Mouse (Mus musculus): ENCODE measurements around the gene Slc35g1. TPM values are rescaled to one million over a fixed set of nuclear protein-coding genes. Genes with fewer than 3 reads are reported as not detected.

Slc35g1 gene
- total and polyA plus RNA-seq, 3 experiments, result 14.6 to 38.2 (median 21.7) TPM

DNA sequence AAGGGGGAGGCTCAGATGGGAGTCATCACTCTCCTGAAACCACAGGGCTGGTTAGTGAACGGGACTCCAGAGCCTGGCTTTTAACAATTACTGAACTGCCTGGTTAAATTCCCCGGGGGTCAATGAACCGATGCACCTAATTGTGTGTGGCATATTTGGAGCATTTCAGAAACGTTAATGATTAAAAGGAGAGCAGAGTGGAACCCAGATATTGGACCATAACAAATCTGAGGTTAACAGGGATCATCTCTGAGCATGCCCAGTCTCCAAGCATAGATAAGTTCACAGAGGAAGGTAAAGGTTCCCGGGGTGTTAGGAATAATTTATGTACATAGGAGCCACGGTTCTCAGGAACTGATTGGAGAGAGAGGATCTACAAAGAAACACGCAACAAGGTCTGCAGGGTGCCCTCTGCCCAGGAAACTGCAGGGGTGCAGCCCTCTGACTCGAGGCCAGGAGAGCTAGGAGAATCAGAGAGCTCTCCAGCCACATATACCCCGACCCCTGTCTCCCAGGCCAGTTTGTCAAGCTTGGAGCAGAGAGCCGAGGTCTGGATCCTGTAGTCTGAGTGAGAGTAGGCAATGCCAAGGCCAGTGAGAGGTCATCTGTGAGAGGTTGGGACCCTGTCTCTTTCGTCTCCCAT, 23.2 kb upstream of the Slc35g1 start:
- dilution Hi-C loops (cut with MboI; ENCODE audit: extremely low pct_ligation_motif_present, extremely low pct_unique_long_range_greater_than_20kb, low sequenced_read_pairs), result no loop called here
- Histone ChIP-seq H3K27ac (ENCODE audit: insufficient read depth, low read depth) (no peak overlapping the region), H3K27me3 (replicated peaks) (no peaks in the 10 kb centered on the region), H3K79me2 (replicated peaks; ENCODE audit: control insufficient read depth, extremely low read depth, insufficient read depth, poor library complexity, severe bottlenecking) (no peaks in the 10 kb centered on the region), H3K4me2 (ENCODE audit: insufficient read depth, low read depth, poor library complexity, severe bottlenecking) (no peak overlapping the region), H3K4me1 (ENCODE audit: control insufficient read depth in 1 of 2, insufficient read depth in 2 of 2) (no peaks in the 10 kb centered on the region), H3K36me3 (replicated peaks in 1 of 2; ENCODE audit: control insufficient read depth in 1 of 2, insufficient read depth in 1 of 2, low read length in 1 of 2) (no peaks in the 10 kb centered on the region), H3K4me3 (replicated peaks in 1 of 3; ENCODE audit: low read depth in 2 of 3, low read length in 2 of 3, poor library complexity in 1 of 3) (no peak overlapping the region), H3K9me3 (replicated peaks; ENCODE audit: low read length) (peaks cover 2% of the 10 kb centered on the region), H3K9ac (ENCODE audit: insufficient read depth, low read depth) (no peak overlapping the region)
- TF ChIP-seq GABPA (IDR thresholded peaks at IDR 0.05; ENCODE audit: insufficient replicate concordance, low read depth, low read length), result no peak
- TF ChIP-seq JUN (IDR thresholded peaks at IDR 0.05; ENCODE audit: insufficient read depth, low read depth, low read length), result no peak
- no peak for TF ChIP-seq USF2 (conservative IDR thresholded peaks at IDR 0.05; ENCODE audit: low read depth, low read length)
- TF ChIP-seq POLR2A (IDR thresholded peaks at IDR 0.05; ENCODE audit: low read depth, low read length), result no peak
- TF ChIP-seq SIN3A (IDR thresholded peaks at IDR 0.05; ENCODE audit: low read length), result no peak
- TF ChIP-seq MXI1 (IDR thresholded peaks at IDR 0.05; ENCODE audit: low read depth, low read length), result no peak
- TF ChIP-seq IRF4 (IDR thresholded peaks at IDR 0.05; ENCODE audit: low read depth, low read length), result no peak
- no peak for TF ChIP-seq CHD1 (IDR thresholded peaks at IDR 0.05; ENCODE audit: low read depth, low read length)
- TF ChIP-seq TBP (conservative IDR thresholded peaks at IDR 0.05; ENCODE audit: low read depth, low read length), result no peak
- no peak for TF ChIP-seq EP300 (IDR thresholded peaks at IDR 0.05; ENCODE audit: low read length)
- TF ChIP-seq ZKSCAN1 (IDR thresholded peaks at IDR 0.05; ENCODE audit: borderline replicate concordance, low read depth, low read length), result no peak
- no peak for TF ChIP-seq KAT2A (IDR thresholded peaks at IDR 0.05; ENCODE audit: insufficient replicate concordance, low read length)
- no peak for TF ChIP-seq HCFC1 (IDR thresholded peaks at IDR 0.05; ENCODE audit: low read depth, low read length)
- no peak for TF ChIP-seq MEF2A (IDR thresholded peaks at IDR 0.05; ENCODE audit: borderline replicate concordance, low read depth, low read length)
- TF ChIP-seq MYC (IDR thresholded peaks at IDR 0.05; ENCODE audit: low read depth, low read length), result no peak
- no peak for DNase-seq (ENCODE audit: extremely low read depth)
- in situ Hi-C loops (cut with MboI; ENCODE audit: low pct_ligation_motif_present, low pct_unique_long_range_greater_than_20kb, low sequenced_read_pairs), result no loop called here

DNA sequence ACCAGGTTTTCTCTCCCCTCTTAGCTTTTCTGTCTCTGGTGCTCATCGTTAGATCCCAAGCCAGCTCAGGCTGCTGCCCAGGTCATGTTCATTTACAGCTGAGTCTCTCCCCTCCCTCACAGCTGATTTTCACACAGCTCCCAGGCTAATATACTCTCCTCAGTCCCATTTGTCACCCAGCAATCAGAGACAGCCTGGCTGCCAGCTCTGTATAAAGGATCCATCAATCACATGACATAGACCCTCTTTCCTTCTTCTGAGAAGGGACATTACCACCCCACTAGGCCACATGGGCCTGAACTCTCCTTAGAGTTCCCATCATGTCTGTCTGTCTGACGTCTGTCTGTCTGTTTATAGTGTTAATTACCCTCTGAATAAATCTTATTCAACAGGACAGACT, 22.4 kb upstream of the Slc35g1 start:
- no peak overlapping the region for H3K27ac ChIP-seq (ENCODE audit: insufficient read depth, low read depth)
- H3K27me3 ChIP-seq (replicated peaks), result no peaks in the 10 kb centered on the region
- no peak for TF ChIP-seq MAFK (IDR thresholded peaks at IDR 0.05; ENCODE audit: insufficient replicate concordance, low read length)
- no peak for TF ChIP-seq ZNF384 (IDR thresholded peaks at IDR 0.05; ENCODE audit: low read depth, low read length)
- no peak for TF ChIP-seq E2F4 (IDR thresholded peaks at IDR 0.05; ENCODE audit: insufficient replicate concordance, low read depth, low read length)
- TF ChIP-seq HCFC1 (IDR thresholded peaks at IDR 0.05; ENCODE audit: low read depth, low read length), result no peak
- TF ChIP-seq MXI1 (IDR thresholded peaks at IDR 0.05; ENCODE audit: low read depth, low read length), result no peak
- TF ChIP-seq NELFE (IDR thresholded peaks at IDR 0.05; ENCODE audit: low read depth, low read length), result no peak
- TF ChIP-seq MEF2A (IDR thresholded peaks at IDR 0.05; ENCODE audit: borderline replicate concordance, low read depth, low read length), result no peak
- no peak for TF ChIP-seq MAX (IDR thresholded peaks at IDR 0.05; ENCODE audit: low read length)
- TF ChIP-seq ETS1 (conservative IDR thresholded peaks at IDR 0.05; ENCODE audit: low read depth, low read length), result no peak
- no peak for TF ChIP-seq EP300 (IDR thresholded peaks at IDR 0.05; ENCODE audit: low read length)
- TF ChIP-seq TCF12 (IDR thresholded peaks at IDR 0.05; ENCODE audit: low read depth, low read length), result no peak
- no peak for TF ChIP-seq MYC (IDR thresholded peaks at IDR 0.05; ENCODE audit: low read depth, low read length)
- no peak for TF ChIP-seq USF1 (IDR thresholded peaks at IDR 0.05; ENCODE audit: low read depth, low read length)
- no peak for TF ChIP-seq JUN (IDR thresholded peaks at IDR 0.05; ENCODE audit: insufficient read depth, low read depth, low read length)
- TF ChIP-seq GABPA (IDR thresholded peaks at IDR 0.05; ENCODE audit: insufficient replicate concordance, low read depth, low read length), result no peak
- TF ChIP-seq SIN3A (IDR thresholded peaks at IDR 0.05; ENCODE audit: low read length), result no peak
- no peak for TF ChIP-seq MAZ (IDR thresholded peaks at IDR 0.05; ENCODE audit: low read depth, low read length)
- TF ChIP-seq JUND (conservative IDR thresholded peaks at IDR 0.05; ENCODE audit: low read depth, low read length), result no peak
- no peak for TF ChIP-seq KAT2A (IDR thresholded peaks at IDR 0.05; ENCODE audit: insufficient replicate concordance, low read length)
- in situ Hi-C loops (cut with MboI; ENCODE audit: low pct_ligation_motif_present, low pct_unique_long_range_greater_than_20kb, low sequenced_read_pairs) (no loop called here), dilution Hi-C loops (cut with MboI; ENCODE audit: extremely low pct_ligation_motif_present, extremely low pct_unique_long_range_greater_than_20kb, low sequenced_read_pairs) (no loop called here)
- no peaks in the 10 kb centered on the region for H3K4me1 ChIP-seq (ENCODE audit: control insufficient read depth in 1 of 2, insufficient read depth in 2 of 2)
- no peaks in the 10 kb centered on the region for H3K36me3 ChIP-seq (replicated peaks in 1 of 2; ENCODE audit: control insufficient read depth in 1 of 2, insufficient read depth in 1 of 2, low read length in 1 of 2)
- no peak overlapping the region for H3K4me3 ChIP-seq (replicated peaks in 1 of 3; ENCODE audit: low read depth in 2 of 3, low read length in 2 of 3, poor library complexity in 1 of 3)
- DNase-seq (ENCODE audit: extremely low read depth), result no peak
- H3K79me2 ChIP-seq (replicated peaks; ENCODE audit: control insufficient read depth, extremely low read depth, insufficient read depth, poor library complexity, severe bottlenecking), result no peaks in the 10 kb centered on the region
- no peak overlapping the region for H3K9ac ChIP-seq (ENCODE audit: insufficient read depth, low read depth)
- no peak overlapping the region for H3K4me2 ChIP-seq (ENCODE audit: insufficient read depth, low read depth, poor library complexity, severe bottlenecking)
- peaks cover 2% of the 10 kb centered on the region for H3K9me3 ChIP-seq (replicated peaks; ENCODE audit: low read length)
